Mouse (Mus musculus): Measurements from ENCODE around the gene Chst11. TPM values are rescaled to one million over a fixed set of nuclear protein-coding genes. Genes with fewer than 3 reads are reported as not detected.
A peak's percentile ranks its signal among the peaks of the same experiment; 100 is the strongest.
"Not testable (repeated sequence)": the region's sequence is repeated elsewhere in the genome, so short reads cannot be mapped to it uniquely, and the experiment has no call there.

The Chst11 gene
- total RNA-seq, 2 experiments from 2014 or later, result 53.7 to 54.5 TPM

DNA sequence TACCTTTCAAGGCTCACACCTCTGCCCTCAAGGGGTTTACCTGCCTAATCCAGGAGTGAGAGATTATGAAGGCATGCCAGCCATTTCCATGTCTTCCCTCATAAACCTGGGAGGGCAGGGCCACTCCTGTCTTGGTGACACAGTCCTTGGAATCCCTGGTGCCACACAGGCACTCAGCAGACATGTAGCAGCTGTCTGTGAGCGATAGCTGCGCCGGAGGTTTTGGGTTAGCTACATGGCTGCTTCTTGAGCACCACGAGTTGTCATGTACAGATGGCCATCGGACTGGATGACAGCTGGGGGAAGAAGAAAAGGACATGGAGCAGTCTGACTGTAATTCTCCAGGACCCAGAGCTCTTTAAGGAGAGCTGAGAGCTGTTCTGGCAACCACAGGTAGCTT is 129.3 kb downstream of the Chst11 start:
- DNase-seq, result no peak

DNA sequence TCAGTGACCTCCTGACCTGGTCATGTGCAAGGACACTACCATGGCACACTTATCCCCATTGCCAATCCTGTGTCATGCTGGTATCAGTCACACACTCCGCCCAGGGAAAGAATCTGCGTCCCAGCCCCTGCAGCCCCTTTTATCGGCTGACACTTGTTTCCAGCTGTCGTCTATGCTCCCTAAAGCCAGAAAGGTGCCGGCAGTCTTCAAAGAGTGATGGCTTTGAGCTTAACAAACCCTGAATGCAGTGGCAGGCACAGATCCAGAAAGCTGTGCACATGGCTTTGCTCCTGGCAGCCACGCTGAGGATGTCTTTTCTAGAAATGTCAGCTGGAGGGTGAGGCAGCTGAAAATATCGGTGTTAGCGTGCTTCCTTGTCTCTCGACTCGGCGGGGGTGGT is 131.6 kb downstream of the Chst11 start:
- no peak for DNase-seq

DNA sequence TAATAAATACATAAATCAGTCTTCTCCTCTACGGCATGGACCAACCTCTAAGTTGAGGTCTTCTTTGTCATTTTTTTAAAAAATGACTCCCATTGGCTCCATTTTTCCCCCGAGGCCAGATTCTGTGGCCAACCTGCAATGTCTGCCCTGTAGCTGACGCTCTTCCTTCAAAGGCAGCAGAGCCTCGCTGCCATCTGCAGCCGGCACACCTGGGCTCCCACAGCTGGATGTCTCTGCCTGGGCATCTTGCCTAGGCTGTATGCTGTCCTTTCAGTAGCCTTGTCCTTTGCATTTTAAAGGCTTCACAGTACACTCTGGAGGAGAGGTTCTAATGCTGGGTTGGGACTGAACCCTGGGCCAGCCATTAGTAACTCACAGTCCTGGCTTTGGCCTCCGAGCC is 132.6 kb downstream of the Chst11 start:
- DNase-seq, result no peak

DNA sequence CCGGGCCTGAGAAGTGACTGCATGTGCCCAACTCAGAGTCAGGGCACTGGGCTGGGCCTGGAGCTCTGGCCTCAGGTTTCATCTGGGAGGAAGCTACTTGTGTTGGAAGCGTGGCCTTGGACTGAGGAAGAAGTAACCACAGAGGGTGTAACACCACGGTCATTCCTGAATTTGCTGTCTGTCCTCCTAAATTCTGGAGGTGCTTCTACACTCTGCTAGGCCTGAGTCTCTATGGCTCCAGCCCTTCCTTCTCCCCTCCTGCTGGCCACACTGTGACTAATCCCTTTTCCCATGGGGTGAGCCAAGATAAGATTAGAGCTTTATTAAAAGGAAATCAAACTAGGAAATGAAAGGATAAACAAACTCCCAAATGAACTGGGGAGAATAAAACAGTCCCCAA is 133.3 kb downstream of the Chst11 start:
- no peak for DNase-seq

DNA sequence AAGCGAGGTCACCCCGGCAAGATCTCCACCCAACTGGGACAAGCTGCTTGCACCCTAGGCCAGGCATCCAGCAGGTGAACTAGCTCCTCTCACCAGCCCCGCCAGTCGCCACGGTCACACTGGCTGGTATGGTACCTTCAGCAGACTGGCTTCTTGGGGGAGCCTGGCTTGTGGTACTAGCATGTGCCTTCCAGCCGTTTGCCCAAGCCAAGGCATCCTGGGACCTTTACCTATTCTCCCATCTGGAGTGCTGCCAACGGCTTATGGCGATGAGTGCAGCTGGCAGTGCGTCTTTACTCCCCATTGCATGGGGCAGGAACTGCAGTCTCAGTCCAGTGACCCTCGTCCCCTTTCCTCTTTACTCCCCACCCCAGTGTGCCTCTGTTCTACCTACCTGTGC is 133.7 kb downstream of the Chst11 start:
- no peak for DNase-seq

DNA sequence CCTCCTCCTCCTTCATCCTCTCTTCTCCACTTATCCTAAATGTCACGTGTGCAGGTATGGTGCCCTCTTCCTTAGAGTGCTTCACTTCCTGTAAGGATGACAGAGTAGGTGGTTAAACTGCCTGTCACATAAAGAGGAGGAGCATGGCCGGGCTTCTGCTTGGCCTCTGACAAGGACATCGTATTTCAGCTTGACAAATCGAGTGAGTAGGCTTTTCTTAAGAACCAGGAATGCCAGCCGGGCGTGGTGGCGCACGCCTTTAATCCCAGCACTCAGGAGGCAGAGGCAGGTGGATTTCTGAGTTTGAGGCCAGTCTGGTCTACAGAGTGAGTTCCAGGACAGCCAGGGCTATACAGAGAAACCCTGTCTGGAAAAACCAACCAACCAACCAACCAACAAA is 134.2 kb downstream of the Chst11 start:
- not testable (repeated sequence) for DNase-seq

DNA sequence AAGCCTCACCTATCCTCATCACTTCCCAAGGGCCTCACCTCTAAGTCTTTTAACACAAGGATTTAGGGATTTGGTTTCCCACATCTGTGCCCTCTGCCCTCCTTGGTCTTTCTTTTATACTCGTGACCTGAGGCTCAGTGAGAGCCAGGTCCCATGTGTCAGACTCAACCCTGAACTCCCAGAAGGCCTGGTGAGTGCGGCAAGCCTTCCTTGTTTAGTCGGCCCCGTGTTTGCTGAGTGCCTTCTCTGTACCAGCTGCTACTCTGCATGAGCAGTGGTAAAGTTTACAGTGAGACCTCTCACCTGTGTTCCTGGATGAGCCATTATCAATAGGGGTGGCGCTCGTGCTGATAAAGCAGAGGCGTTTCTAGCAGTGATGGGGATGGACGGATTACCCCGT is 134.6 kb downstream of the Chst11 start:
- no peak for DNase-seq

DNA sequence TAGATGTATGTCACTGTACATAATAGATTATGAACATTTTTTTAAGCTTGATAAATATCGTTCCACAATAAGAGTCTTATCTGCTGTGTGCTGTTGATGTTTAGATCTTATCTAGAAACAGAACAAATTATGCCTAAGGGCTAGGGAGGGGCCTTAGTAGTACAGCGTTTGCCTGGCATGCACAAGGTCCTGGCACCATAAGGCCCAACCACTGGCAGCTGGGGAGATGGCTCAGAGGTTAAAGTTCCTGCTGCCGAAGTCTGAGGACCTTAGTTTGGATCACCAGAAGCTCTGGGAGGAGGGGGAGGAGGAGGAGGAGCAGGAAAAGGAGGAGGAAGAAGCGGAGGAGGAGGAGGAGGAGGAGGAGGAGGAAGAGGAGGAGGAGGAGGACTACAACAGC is 135.6 kb downstream of the Chst11 start:
- DNase-seq, result no peak

DNA sequence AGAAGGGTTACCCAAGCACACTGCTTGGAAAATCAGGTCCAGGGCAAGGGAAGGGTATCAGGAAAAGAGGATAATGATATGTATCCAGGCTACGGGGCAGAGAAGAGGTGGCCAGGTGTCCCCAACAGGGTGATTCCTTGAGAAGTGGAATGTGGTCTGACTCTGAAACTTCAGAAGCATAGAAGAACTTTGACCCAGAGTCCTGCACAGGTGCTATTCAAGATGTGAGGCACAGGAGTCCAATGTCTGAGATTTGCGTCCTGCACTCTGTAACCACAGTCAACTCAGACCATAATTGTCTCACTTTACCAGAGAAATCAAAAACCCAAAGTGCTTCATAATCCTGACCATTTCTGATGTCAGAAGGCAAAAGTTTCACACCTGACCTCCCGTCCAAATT is 139.3 kb downstream of the Chst11 start:
- no peak for DNase-seq

DNA sequence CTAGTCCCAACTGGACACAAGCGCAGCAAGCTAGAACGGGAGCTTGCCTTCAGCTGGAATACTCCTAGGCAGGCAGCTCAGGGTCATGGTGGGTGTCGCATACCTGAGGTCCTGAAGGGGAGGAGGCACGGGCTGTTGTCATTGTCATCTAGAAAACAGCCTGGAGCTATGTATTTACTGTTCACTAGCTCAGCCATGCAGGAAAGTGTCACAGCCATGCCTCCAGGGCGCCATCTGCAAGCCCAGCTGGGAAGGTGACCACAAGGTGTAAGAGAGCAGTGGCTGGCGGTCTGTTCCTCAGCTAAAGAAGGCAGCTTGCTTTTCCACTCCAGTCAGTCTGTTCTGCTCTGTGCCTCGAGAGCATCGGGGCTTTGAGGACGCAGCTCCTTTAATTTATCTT is 141.1 kb downstream of the Chst11 start:
- no peak for DNase-seq

DNA sequence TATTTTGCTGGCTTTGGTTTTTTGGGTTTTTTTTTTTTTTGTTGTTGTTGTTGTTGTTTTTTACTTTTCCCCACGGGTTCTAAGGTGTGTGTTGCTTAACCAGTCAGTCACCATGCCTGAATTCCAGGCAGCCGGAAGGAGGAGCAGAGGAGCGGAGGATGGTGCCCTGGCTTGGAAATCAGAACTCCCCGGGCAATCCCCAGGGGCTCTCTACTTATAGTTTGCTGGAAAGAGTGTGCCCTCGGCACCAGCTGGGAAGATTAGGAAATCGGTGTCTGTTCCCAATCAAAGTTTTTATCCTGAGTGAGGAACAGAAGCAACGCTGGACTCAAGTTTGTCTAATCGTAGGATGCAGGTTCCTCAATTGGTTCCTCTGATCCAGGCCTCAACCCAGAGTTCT is 143.1 kb downstream of the Chst11 start:
- no peak for DNase-seq

DNA sequence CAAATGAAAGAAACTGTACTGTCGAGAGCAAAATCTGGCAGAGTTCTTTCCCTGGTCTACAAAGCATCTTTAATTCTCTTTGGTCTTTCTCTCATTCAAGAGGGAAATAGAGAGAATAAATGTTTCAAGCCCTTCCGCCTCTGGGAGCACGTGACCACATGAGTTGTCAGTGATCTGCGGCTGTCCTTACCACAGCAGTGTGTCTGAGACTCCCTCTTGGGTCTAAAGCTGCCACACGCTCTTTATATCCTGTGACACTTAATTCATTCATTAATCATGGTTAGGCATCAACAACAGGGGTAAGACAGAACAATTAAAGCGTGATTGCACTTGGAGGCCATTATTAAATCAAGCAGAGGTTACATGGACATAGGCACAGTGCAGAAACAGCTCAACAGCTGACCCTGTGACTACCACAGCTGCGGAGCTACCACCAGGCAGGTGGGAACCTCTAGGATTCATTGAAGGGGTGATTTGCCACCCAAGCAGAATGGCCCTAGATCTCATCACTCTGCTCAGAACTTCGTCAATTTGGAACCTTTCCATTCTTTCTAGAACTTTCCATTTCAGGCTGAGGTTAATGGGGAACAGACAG is 144.4 kb downstream of the Chst11 start:
- no peak for DNase-seq

DNA sequence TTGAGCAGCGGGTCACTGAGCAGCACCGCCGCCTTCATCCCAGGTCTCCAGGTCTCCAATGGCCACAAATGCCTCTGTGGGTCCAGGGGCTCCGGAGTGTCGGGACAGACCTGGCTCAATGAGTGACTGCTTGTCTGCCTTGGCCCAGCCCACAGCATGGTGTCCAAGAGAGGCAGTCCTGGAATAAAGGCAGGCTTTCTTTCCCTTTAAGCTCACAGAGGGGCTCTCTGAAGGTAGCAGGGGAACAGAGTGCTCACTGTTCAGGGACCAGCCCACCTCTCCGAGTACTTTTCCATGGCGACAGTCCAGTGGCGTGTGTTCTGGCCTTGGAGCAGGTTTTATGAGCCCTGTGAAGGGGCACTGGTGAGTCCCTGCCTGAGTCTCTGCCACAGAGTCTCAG is 145.3 kb downstream of the Chst11 start:
- DNase-seq, result peak in 1 of 2 experiments; percentile 38

DNA sequence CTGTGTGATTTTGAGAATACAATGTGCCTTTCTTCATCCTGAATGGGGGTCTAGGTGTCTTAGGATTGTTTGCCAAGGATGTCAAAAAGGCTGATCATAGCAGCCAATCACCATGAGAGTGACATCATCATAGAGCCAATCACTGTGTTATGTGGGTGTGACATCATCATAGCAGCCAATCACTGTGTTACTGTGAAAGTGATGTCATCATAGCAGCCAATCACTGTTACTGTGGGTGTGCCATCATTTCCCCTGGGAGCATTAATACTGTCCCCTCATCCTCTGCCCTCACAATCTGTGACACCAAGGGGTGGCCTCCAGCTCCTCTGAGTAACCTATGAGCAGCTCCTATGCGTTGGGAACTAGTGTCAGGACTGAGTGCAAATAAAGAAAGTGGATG is 146.6 kb downstream of the Chst11 start:
- no peak for DNase-seq

DNA sequence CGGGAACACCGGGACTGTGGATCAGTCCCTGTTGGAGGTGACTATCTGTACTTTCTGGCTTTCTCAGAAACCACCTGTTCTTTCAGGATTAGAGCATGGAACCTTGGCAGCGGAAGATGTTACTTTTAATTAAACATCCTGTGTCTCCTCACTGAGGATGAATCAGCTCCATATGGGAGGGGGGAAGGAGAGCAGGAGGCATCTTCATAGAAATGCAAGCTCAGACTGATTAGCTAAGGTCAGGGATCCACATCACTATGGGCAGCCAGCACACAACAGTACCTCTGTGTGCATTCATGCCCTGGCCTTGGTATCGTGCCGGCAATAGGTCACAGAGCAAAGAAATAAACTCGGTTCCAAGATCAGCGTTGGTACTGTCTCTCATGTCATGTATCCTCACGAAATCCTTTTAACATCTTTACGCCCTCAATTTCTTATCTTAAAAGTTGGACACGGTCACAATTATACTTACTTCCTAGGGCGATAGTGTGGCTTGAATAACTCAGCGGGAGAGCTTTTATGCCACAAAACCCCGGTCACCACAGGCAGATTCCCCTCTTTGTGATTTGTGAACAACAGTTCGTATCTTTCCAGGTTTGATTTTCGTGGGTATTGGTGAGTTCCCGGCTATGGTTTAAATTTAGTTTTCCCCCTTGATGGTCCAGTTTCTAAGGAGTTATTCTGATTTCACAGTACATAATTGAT is 148.7 kb downstream of the Chst11 start:
- DNase-seq, result peak in 1 of 2 experiments; percentile 35

DNA sequence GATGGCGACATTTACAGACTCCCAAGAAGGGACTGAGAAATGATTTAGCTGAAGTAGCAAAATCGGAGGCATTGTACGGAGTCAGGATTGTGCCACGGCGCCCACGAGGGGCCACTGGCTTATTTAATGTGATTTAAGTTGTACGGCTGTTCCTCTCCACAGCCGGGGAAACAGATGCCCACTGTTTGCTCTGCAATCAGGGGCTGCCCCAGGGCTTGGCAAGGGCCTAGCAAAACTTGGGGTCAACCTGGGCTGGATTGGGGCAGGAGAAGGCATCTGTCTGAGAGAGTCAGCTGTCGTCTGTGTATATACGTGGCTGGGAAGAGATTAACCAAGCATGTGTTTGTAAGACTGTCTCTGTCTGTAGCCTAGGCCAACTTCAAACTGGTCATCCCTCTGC is 149.6 kb downstream of the Chst11 start:
- no peak for DNase-seq

DNA sequence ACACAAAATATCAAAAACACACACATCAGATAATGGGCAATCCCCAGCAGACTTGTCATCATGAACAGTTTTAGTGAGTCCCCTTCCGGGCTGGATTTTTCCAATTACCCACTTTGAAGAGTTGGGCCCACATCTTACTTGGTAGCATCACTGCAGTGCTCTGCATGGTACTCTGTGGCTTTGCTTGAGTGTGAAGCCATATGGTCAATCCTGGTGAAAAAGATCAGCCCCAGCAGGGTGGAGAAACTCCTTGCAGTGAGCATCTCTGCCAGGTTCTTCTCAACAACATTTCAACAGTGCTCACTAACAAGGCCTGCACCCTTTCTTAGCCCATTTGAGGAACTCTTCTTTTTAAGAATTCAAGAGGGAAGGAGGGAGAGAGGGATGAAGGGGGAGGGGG is 150.7 kb downstream of the Chst11 start:
- no peak for DNase-seq

DNA sequence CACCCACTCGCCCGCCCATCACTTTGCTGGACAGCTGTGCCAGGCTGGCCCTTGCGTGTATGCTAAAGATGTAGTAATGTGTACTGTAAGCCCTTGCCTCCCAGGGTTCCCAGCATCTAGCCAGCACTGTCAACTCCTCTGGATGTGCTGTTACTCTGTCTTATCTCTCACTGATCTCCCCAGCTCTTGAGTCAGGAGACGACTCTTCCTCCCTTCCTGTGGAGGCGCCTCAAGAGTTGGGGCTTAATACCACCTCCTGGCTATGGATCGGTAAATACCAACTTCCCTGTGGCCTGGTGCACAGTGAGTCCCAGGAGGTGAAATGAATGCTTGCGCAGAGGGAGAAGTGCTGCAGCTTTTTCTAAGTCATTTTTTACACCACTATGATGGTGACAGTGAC is 151.8 kb downstream of the Chst11 start:
- DNase-seq, result no peak

DNA sequence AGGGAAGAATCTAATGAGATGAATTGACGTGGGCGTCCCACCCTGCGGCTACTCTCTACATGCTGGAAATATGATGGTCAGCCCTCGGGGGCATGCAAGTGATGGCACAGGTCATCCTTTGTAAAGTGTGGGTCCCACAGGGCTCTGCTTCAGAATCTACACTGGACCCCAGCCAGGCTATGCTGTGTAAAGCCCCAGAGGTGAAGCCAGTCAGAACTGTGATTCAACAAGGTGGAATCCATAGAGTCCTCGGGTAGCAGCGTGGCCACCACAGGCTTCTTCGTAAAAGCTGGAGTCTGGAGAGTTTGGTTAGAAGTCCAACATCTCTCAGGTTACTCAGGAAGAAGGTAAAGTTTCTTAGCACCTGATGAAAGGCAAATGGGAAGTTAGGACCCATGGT is 154.0 kb downstream of the Chst11 start:
- no peak for DNase-seq

DNA sequence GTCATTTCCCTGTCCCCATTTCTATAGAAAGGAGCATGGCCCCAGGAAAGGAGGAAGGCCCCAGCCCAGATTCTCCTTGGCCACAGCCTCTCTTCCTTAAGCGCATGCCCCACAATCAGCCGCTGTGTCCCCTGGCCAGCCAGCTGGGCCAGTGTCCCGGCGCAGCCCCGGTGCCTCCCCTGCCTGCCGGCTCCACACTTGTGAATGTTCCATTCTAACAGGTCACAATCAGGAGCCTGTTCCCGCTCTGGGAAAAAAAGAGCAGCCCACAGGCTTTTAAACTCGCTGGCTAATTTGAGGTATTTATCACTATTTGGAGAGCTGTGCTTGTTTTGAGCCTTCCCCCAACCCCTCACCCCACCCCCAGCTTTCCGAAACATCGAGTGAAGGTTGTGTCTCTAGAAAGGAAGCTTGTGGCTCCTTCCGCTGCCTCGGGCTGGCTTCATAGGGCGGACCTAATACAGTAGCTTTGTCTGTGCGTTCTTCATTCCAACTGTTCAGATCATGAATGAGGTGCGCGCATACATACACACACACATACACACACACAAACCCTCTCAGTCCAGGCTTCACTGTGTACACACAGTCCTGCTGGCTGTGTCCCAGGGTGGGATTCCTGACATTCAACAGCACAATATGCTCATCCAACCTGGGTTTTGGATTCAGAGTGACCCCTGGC is 155.1 kb downstream of the Chst11 start:
- peak; percentile 63 to 75 for DNase-seq

DNA sequence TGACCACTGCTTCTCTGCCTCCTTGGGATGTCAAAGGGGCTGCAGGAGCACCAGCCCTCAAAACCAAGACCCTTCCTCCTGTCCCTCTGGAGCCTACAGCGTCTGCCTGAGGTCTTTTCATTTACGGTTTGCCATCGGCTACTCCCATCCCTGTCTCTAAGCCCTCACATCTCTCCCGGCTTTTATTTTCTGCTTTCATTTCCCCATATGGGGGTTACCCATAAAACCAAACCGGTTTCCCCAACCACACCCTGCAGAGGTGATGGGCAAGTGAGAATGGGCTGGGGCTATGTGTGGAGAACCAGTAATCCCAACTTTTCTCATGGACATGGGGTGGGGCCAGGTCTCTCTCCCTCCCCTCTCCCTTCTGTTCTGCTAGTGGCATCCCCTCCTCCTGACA is 156.1 kb downstream of the Chst11 start:
- DNase-seq, result no peak

DNA sequence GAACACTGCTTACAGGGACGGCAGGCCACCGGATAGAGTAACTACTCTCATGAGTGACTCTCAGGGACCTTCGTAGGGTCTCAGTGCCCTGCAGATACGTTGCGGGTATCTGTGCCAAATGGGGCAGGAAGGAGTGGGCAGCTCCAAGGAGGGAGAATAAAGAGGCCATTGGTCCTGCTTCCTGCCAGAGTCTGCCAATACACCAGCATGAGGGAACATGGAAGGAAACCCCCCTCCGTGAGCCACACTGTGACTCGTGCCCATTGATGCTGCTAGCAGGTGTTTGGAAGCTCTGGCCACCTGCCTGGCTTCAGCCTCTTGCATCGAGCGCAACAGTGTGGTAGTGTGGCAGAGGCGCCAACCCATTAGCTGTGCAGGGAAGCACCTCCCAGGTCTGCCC is 157.8 kb downstream of the Chst11 start:
- DNase-seq, result peak; percentile 41 to 46

DNA sequence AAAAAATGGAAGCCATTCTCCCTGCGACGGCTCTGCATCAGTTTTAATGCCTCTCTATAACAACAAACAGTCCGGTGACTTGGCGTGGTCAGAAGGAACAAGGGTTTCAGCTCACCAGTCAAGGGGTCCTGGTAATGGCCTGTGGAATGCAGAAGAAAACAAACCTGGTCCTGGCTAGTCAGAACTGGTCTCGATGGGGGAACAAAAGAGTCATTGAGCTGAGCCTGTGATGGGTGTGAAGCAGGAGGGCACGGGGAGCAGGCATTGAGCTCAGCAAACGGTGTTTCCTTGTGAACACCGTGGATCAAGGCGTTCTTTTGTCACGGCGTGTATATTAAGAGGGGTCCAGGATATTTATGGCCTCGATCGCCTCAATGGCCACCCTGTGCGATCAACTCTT is 160.5 kb downstream of the Chst11 start:
- no peak for DNase-seq
